Comparison of ENCODE assay signal across 8 mouse cellular contexts in genomic region chr8:13287304-13287691, GRCm38 (mm10). TPM values are rescaled to one million over a fixed set of nuclear protein-coding genes. Genes with fewer than 3 reads are reported as not detected.
A peak's percentile ranks its signal among the peaks of the same experiment; 100 is the strongest.
DNase-seq lines count a peak whose midpoint lies in the region; ATAC-seq and TF ChIP-seq lines count a peak whose summit lies in the region.

No protein-coding gene starts in this region.

- H3K4me3 ChIP-seq in layer of hippocampus, adult 2 months: peak overlapping the region; percentile 90

- peak; percentile 85 to 93 for ATAC-seq in hematopoietic stem cell, adult 5-6 weeks (replicated peaks in 1 of 2; ENCODE audit: insufficient read depth in 1 of 2, low FRiP score in 2 of 2, low TSS enrichment in 1 of 2, low read depth in 1 of 2, poor library complexity in 2 of 2, severe bottlenecking in 2 of 2)

- H3K27ac ChIP-seq in layer of hippocampus, adult 2 months: peak overlapping the region; percentile 100

- no peak for TF ChIP-seq CTCF in layer of hippocampus, adult 2 months (conservative IDR thresholded peaks at IDR 0.05)

- peak; percentile 79 for DNase-seq in NIH3T3 (ENCODE audit: low read depth)
- DNase-seq in cerebellum, adult 9-10 months: peak; percentile 91
- DNase-seq in forelimb bud, embryonic 11.5 days (ENCODE audit: low read depth, low spot score): peak; percentile 72
- peak; percentile 60 to 76 for DNase-seq in layer of hippocampus, adult 2 months (ENCODE audit: low spot score in 2 of 2)
- peak; percentile 95 for DNase-seq in lung, postnatal 10 days
- peak; percentile 89 for DNase-seq in ovary, postnatal 36 days (ENCODE audit: low spot score)
- DNase-seq in thymus, postnatal 10 days (ENCODE audit: low spot score in 2 of 2): peak; percentile 74 to 78

RNA-seq across cellular contexts. Expression of gene Dcun1d2, which starts 0.6 kb away (rescaled TPM):
- total RNA-seq in hematopoietic stem cell, adult 5-6 weeks (2017): 17.7 and 22.1 TPM in 2 replicates
- 10 to 100 TPM; 36.4 to 40.1 TPM for total RNA-seq in layer of hippocampus, adult 2 months (2021)

RNA-seq across cellular contexts. Expression of gene Tmco3, which starts 0.7 kb away (rescaled TPM):
- 7.8 and 8.9 TPM in 2 replicates for total RNA-seq in hematopoietic stem cell, adult 5-6 weeks (2017)
- 10 to 100 TPM; 42.8 to 42.9 TPM for total RNA-seq in layer of hippocampus, adult 2 months (2021)

RNA-seq across cellular contexts. Expression of gene Adprhl1, which starts 33.3 kb away (rescaled TPM):
- total RNA-seq in hematopoietic stem cell, adult 5-6 weeks (2017): not detected in 2 replicates
- 1 to 10 TPM in 1 of 2 experiments, under 1 TPM in 1; 0.67 to 1.1 TPM for total RNA-seq in layer of hippocampus, adult 2 months (2021)

RNA-seq across cellular contexts. Expression of gene Tfdp1, which starts 51.3 kb away (rescaled TPM):
- 110 and 129 TPM in 2 replicates for total RNA-seq in hematopoietic stem cell, adult 5-6 weeks (2017)
- total RNA-seq in layer of hippocampus, adult 2 months (2021): 10 to 100 TPM; 66.1 to 66.7 TPM

Comparison
In these comparisons a context has a peak if more than half of its experiments do, and no peak if none do; other contexts are left out.
1. Peak in every context shown above with its lines: DNase-seq, ATAC-seq, H3K4me3 ChIP-seq and H3K27ac ChIP-seq.